Mouse (Mus musculus) liver (tissue): ENCODE data around the gene Abhd14b.
"Not testable (repeated sequence)": the region's sequence is repeated elsewhere in the genome, so short reads cannot be mapped to it uniquely, and the experiment has no call there.

Experiments used
- DNase-seq: peaks from one replicate; pipeline ENCODE4 v3.0.0-alpha.2; 2020; ENCODE audit warnings: mixed read lengths

Abhd14b gene

DNA sequence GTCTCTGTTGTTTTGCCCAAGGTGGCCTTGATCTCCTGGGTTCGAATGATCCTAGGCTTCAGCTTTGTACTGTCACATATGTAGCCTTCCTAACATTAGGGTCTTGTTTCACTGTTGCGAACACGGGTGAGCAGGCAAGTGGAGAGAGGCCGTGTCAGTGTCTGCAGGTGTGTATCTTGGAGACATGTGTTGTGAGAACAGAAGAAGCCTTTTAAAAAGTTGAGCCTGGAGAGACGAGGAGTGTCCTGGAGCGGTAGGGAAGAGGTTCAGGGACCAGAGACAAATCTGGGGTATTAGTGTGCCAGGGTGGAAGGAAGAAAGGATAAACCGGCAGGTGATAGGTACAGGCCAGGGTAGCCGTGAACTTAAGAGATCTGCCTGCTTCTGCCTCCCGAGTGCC lies 30.8 kb downstream of the Abhd14b start:
- no peak for DNase-seq

DNA sequence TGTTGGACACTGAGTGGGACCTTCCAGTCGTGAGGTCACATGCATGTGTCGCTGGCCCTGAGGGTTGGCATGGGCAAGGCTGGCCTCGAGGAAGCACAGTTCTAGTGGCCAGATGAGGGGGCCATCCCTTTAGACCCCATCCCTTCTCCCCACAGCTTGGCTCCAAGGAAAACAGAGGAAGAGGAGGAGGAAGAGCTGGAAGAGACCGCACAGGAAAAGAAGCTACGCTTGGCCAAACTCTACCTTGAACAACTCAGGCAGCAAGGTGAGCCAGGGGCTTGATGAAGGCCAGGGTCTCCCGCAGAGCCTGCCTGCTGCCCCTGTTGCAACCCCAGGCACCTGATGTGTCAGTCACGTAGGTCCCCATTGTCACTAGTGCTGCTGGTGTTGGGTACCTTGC lies 33.3 kb downstream of the Abhd14b start:
- DNase-seq: no peak

DNA sequence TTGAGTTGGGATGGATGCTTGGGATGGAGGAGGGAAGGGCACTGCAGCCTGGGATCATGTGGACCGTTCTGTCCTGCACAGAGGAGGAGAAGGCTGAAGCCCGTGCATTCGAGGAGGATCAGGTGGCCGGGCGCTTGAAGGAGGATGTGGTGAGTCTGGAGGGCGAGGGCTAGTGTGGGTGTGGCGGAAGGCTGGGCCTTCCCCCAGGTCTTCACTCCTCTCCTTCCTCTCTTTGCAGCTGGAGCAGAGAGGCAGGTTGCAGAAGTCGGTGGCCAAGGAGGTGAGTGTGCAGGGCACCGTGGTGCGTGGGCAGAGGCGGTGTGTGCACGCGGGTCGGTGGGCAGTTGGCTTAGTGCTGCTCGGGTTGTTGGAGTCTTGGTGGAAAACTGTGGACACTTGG lies 33.8 kb downstream of the Abhd14b start:
- DNase-seq: no peak

DNA sequence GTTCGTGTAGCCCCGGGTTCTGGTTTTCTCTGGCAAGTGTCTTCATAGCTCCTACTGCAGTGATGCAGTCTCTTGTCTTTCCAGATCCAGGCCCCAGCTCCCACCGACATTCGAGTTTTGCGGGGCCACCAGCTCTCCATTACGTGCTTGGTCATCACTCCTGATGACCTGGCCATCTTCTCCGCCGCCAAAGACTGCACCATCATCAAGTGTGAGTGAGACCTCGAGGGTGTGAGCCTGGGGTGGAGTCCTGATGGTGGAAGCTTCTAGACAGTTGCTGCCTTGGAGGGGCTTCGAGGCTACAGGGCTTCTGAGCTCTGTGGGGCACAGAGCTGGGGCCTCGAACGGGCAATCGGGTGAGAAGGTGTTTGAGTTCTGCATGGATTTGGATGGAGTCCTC lies 34.4 kb downstream of the Abhd14b start:
- no peak for DNase-seq

DNA sequence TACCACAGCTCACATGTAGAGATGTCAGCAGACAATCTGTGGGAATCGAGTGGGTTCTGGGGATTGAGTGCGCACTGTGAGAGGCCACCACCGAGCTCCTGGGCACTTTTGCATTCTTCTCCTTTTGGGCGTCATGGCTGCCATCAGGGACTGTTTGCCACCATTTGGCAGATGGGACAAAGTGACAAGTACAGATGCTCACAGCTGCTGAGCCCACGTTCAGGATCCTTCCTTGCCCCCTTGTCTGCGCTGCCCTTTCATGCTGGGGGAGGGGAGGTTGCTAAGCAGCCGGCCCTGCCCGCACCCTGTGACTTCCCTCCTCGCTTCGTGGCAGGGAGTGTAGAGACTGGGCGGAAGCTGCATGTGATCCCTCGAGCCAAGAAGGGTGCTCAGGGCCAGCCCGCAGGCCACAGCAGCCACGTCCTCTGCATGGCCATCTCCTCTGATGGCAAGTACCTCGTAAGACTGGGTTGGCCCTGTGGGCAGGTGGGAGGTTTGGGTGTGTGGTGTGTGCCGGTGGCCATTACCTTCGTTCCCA lies 35.4 kb downstream of the Abhd14b start:
- no peak for DNase-seq

DNA sequence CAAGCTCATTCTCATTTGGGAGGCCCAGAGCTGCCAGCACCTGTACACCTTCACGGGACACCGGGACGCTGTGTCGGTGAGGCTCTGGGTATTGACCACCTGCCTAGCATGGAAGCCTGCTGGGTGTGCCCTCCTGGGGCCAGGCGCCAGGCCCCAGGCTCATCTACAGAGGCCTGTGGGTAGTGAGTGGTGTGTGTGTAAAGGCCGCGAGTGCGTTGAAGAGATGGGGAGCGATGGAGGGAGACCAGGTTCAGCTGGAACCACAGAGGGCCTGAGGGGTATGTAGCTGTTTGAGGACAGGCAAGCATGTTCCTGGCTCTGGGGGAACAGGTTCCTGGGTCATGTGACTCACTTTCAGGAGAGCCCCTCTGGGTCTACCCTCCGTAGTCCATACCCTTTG lies 35.9 kb downstream of the Abhd14b start:
- DNase-seq: no peak

DNA sequence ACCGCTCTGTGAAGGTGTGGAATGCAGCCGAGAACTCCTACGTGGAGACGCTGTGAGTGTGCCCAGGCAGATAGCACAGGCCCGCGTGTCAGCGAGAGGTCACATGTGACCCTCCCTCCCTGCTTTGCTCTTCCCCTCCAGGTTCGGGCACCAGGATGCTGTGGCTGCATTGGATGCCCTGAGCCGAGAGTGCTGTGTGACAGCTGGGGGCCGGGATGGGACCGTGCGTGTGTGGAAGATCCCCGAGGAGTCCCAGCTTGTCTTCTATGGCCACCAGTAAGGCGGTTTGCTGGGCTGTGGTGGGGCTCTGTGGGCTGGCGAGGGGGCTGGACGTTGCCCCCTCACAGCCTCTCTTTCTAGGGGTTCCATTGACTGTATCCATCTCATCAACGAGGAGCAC lies 36.3 kb downstream of the Abhd14b start:
- no peak for DNase-seq

DNA sequence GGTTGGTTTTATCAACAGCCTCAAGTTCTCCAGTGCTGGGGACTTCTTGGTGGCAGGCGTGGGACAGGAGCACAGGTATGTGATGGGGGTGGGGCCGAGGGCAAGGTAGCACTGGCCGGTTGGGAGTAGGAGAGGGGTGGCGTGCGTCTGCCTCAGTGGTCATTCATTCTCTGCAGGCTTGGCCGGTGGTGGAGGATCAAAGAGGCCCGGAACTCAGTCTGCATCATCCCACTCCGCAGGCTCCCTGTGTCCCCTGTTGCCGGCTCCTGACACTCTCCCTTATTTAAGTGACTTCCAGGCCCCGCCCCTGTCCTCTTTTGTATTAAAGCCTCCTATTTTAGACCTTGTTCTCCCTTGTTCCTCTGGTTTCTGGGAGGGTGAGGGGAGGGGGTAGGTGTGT lies 37.8 kb downstream of the Abhd14b start:
- no peak for DNase-seq

DNA sequence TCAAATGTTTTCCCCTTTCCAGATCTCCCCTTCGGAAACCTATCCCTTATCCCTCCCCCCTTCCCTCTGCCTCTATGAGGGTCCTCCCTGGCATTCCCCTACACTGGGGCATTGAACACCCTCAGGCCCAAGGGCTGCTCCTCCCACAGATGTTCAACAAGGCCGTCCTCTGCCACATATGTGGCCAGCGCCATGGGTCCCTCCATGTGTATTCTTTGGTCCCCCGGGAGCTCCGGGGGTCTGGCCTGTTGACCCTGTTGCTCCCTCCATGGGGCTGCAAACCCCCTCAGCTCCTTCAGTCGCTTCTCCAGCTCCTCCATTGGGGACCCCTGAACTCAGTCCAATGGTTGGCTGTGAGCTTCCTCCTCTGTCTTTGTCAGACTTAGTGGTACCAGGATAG lies 40.3 kb downstream of the Abhd14b start:
- DNase-seq: not testable (repeated sequence)

DNA sequence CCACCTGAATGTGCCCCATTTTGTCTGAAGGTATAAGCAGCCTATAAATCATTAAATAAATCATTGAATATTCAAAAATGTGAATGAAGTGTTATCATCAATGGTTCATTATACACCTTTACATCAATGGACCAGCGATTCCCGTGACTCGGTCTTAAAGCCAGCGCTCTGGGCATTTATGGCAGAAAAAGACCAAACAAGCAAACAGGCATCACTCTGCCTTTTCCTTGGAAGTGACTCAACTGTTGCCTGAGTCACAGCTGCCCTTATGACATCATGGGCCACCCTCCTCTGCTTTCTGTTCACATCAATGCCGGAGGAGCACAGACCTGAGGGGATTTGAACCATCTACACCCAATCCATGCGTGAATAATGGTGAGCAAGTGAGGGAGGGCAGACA lies 52.4 kb downstream of the Abhd14b start, which contains the start of gene Iqcf1:
Gene Iqcf1 (plus strand): TSS at position 301 of the 400 bp plus-strand sequence.
- no peak for DNase-seq

DNA sequence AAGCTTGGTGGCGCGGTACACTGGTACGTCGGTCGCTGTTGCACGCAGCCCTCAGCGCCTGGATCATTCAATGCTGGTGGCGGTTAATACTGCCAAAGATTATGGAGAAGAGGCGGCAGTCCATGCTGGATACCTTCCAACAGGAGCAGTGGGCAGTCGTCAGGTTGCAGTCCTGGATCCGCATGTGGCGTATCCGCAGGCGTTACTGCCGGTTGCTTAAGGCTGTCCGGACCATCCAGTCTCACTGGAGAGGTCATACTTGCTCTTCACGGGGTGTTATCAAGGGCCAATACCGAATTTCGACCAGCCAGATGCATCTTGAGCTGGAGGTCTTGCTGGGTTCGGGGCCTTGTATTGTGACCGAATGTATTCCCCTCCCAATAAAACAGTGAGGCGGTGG lies 54.6 kb downstream of the Abhd14b start:
- no peak for DNase-seq
